Mouse (Mus musculus) stomach, embryonic 16.5 days (tissue): ENCODE data around the gene Srek1. TPM values are rescaled to one million over a fixed set of nuclear protein-coding genes. Genes with fewer than 3 reads are reported as not detected.

Experiments used
- ATAC-seq: fragments of 200-750 bp; cut with Nextera tagmentation; 2 replicates; pipeline ENCODE4 v1.8.0; 2017; ENCODE audit warnings: moderate number of reproducible peaks, moderate TSS enrichment; ENCODE audit not compliant: insufficient read depth, low FRiP score
- H3K27ac ChIP-seq: fragments of 300-500 bp; sonication (generic); 2 replicates; pipeline ENCODE4 v1.5.1; 2014; ENCODE audit warnings: low read length
- H3K27me3 ChIP-seq: fragments of 300-500 bp; sonication (generic); 2 replicates; pipeline ENCODE4 v1.6.1; 2014; ENCODE audit warnings: low read length, control low read depth, mixed read lengths; ENCODE audit not compliant: control insufficient read depth, insufficient read depth
- H3K36me3 ChIP-seq: fragments of 300-500 bp; sonication (generic); 2 replicates; pipeline ENCODE4 v1.6.1; 2014; ENCODE audit warnings: low read length; ENCODE audit not compliant: control insufficient read depth, insufficient read depth
- H3K4me1 ChIP-seq: fragments of 300-500 bp; sonication (generic); 2 replicates; pipeline ENCODE4 v1.6.1; 2014; ENCODE audit warnings: low read length, control low read depth, mixed read lengths; ENCODE audit not compliant: control insufficient read depth, insufficient read depth
- H3K4me2 ChIP-seq: fragments of 300-500 bp; sonication (generic); 2 replicates; pipeline ENCODE4 v1.6.1; 2014; ENCODE audit warnings: low read depth, low read length, mixed read lengths
- H3K4me3 ChIP-seq: fragments of 300-500 bp; sonication (generic); replicated peaks from 2 replicates; pipeline ENCODE4 v1.5.1; 2014; ENCODE audit warnings: mild to moderate bottlenecking, low read length
- H3K9ac ChIP-seq: fragments of 300-500 bp; sonication (generic); 2 replicates; pipeline ENCODE4 v1.6.1; 2014; ENCODE audit warnings: low read length
- H3K9me3 ChIP-seq: fragments of 300-500 bp; sonication (generic); replicated peaks from 2 replicates; pipeline ENCODE4 v1.6.1; 2016; ENCODE audit warnings: low read length, control low read depth; ENCODE audit not compliant: control insufficient read depth
- WGBS: fragments of 180-500 bp; shearing (Covaris S2); extraction: QIAGEN DNeasy Blood & Tissue Kit; methylation state at CpG from one replicate; pipeline ENCODE4 v1.1.7; 2014; 5-methylcytosine and 5-hydroxymethylcytosine counted together
- polyA plus RNA-seq: library from polyadenylated mRNA; unstranded; fragments of >200 nt; fragmentation: Nextera tagmentation; extraction: Ambion mirVana; gene quantifications from 2 replicates; pipeline ENCODE4 v1.2.1, GENCODE M21; 2015

Gene Srek1
- polyA plus RNA-seq, 1 experiment from 2014 or later: 62.3 TPM

- Histone ChIP-seq H3K27me3 (no peaks in the 10 kb centered on the region), H3K36me3 (peaks cover 40% of the 10 kb centered on the region), H3K4me1 (no peaks in the 10 kb centered on the region), H3K9ac (no peak overlapping the region), H3K4me2 (no peak overlapping the region), H3K4me3 (no peak overlapping the region), H3K27ac (no peak overlapping the region), H3K9me3 (no peaks in the 10 kb centered on the region)
- ATAC-seq: no peak
- WGBS: 89% methylated on average over 2 of the region's 2 CpGs
Observed at GRCm38 (mm10) chr13:103745688-103746087, 28.7 kb downstream of the Srek1 start.

GRCm38 (mm10) chr13:103745160-103745559 lies 29.2 kb downstream of the Srek1 start:
- H3K36me3 ChIP-seq: peaks cover 36% of the 10 kb centered on the region
- H3K4me2 ChIP-seq: no peak overlapping the region
- no peaks in the 10 kb centered on the region for H3K27me3 ChIP-seq
- H3K9me3 ChIP-seq: no peaks in the 10 kb centered on the region
- 93% methylated on average over 4 of the region's 4 CpGs for WGBS
- ATAC-seq: no peak
- H3K4me3 ChIP-seq: no peak overlapping the region
- H3K27ac ChIP-seq: no peak overlapping the region
- H3K4me1 ChIP-seq: no peaks in the 10 kb centered on the region
- no peak overlapping the region for H3K9ac ChIP-seq

GRCm38 (mm10) chr13:103735330-103736007 lies 38.9 kb downstream of the Srek1 start:
- no peaks in the 10 kb centered on the region for H3K9me3 ChIP-seq
- no peak overlapping the region for H3K4me3 ChIP-seq
- no peak overlapping the region for H3K9ac ChIP-seq
- H3K4me1 ChIP-seq: no peaks in the 10 kb centered on the region
- no peak overlapping the region for H3K27ac ChIP-seq
- peaks cover 16% of the 10 kb centered on the region for H3K36me3 ChIP-seq
- H3K27me3 ChIP-seq: no peaks in the 10 kb centered on the region
- 83% methylated on average over 5 of the region's 5 CpGs for WGBS
- no peak for ATAC-seq
- no peak overlapping the region for H3K4me2 ChIP-seq

GRCm38 (mm10) chr13:103726872-103727271 lies 47.5 kb downstream of the Srek1 start:
- H3K27me3 ChIP-seq: no peaks in the 10 kb centered on the region
- H3K4me2 ChIP-seq: no peak overlapping the region
- ATAC-seq: no peak
- no peaks in the 10 kb centered on the region for H3K9me3 ChIP-seq
- 77% methylated on average over 2 of the region's 2 CpGs for WGBS
- no peak overlapping the region for H3K9ac ChIP-seq
- H3K4me3 ChIP-seq: no peak overlapping the region
- no peaks in the 10 kb centered on the region for H3K36me3 ChIP-seq
- H3K4me1 ChIP-seq: no peaks in the 10 kb centered on the region
- H3K27ac ChIP-seq: no peak overlapping the region

GRCm38 (mm10) chr13:103711406-103712025 lies 62.9 kb downstream of the Srek1 start:
- H3K4me3 ChIP-seq: no peak overlapping the region
- 0 out of 2 replicates have a peak, but pooled peaks have one; percentile 10 for ATAC-seq

GRCm38 (mm10) chr13:103710359-103710781 lies 64.0 kb downstream of the Srek1 start:
- Histone ChIP-seq H3K4me3 (no peak overlapping the region), H3K36me3 (no peaks in the 10 kb centered on the region), H3K27me3 (no peaks in the 10 kb centered on the region), H3K9me3 (no peaks in the 10 kb centered on the region), H3K27ac (no peak overlapping the region), H3K4me1 (no peaks in the 10 kb centered on the region), H3K4me2 (no peak overlapping the region), H3K9ac (no peak overlapping the region)
- no peak for ATAC-seq
- WGBS: 54% methylated on average over 7 of the region's 7 CpGs

More at GRCm38 (mm10) chr13:103711406-103712025, 62.9 kb downstream of the Srek1 start:
- Histone ChIP-seq H3K9me3 (no peaks in the 10 kb centered on the region), H3K36me3 (no peaks in the 10 kb centered on the region), H3K27ac (no peak overlapping the region; the same call in 1 of the 2 replicates), H3K27me3 (no peaks in the 10 kb centered on the region), H3K4me2 (no peak overlapping the region), H3K9ac (no peak overlapping the region), H3K4me1 (no peaks in the 10 kb centered on the region)
- 49% methylated on average over 11 of the region's 11 CpGs for WGBS

- no peaks in the 10 kb centered on the region for H3K9me3 ChIP-seq
- H3K27me3 ChIP-seq: no peaks in the 10 kb centered on the region
- no peak overlapping the region for H3K4me3 ChIP-seq
- WGBS: 65% methylated on average over 6 of the region's 6 CpGs
- H3K4me1 ChIP-seq: no peaks in the 10 kb centered on the region; the same call in 1 of the 2 replicates
- H3K36me3 ChIP-seq: no peaks in the 10 kb centered on the region
- no peak overlapping the region for H3K27ac ChIP-seq
- no peak for ATAC-seq
- H3K9ac ChIP-seq: no peak overlapping the region
- H3K4me2 ChIP-seq: no peak overlapping the region
Observed at GRCm38 (mm10) chr13:103705436-103705978, 68.9 kb downstream of the Srek1 start.

- no peaks in the 10 kb centered on the region for H3K27me3 ChIP-seq
- peak overlapping the region; percentile 70 for H3K27ac ChIP-seq
- no peak overlapping the region for H3K4me3 ChIP-seq
- no peaks in the 10 kb centered on the region for H3K36me3 ChIP-seq
- no peak overlapping the region for H3K9ac ChIP-seq
- H3K4me1 ChIP-seq: no peaks in the 10 kb centered on the region; the same call in 1 of the 2 replicates
- H3K4me2 ChIP-seq: peak overlapping the region; percentile 35; the same call in 1 of the 2 replicates
- no peak for ATAC-seq
- 42% methylated on average over 6 of the region's 6 CpGs for WGBS
- no peaks in the 10 kb centered on the region for H3K9me3 ChIP-seq
Observed at GRCm38 (mm10) chr13:103703833-103704232, 70.6 kb downstream of the Srek1 start.

- no peak overlapping the region for H3K4me3 ChIP-seq
- H3K4me2 ChIP-seq: peak overlapping the region; percentile 35; the same call in 1 of the 2 replicates
- ATAC-seq: peak; percentile 68; the same call in 1 of the 2 replicates
- H3K4me1 ChIP-seq: no peaks in the 10 kb centered on the region; the same call in 1 of the 2 replicates
- H3K27me3 ChIP-seq: no peaks in the 10 kb centered on the region
- no peaks in the 10 kb centered on the region for H3K36me3 ChIP-seq
- no peak overlapping the region for H3K9ac ChIP-seq
- WGBS: 29% methylated on average over 7 of the region's 7 CpGs
- H3K27ac ChIP-seq: peak overlapping the region; percentile 70
- H3K9me3 ChIP-seq: no peaks in the 10 kb centered on the region
Observed at GRCm38 (mm10) chr13:103703386-103703785, 71.0 kb downstream of the Srek1 start.
